Mouse (Mus musculus) midbrain, embryonic 14.5 days (tissue): Measurements from ENCODE around the gene Gm17521. TPM values are rescaled to one million over a fixed set of nuclear protein-coding genes. Genes with fewer than 3 reads are reported as not detected.
"Not testable (repeated sequence)": the region's sequence is repeated elsewhere in the genome, so short reads cannot be mapped to it uniquely, and the experiment has no call there.

Experiments used
- ATAC-seq: fragments of 200-750 bp; cut with Nextera tagmentation; 2 replicates; pipeline ENCODE4 v1.8.0; 2017; ENCODE audit warnings: moderate number of reproducible peaks, moderate library complexity; ENCODE audit not compliant: low FRiP score, low TSS enrichment
- DNase-seq: peaks from one replicate; pipeline ENCODE4 v3.0.0-alpha.2; 2015
- H3K27ac ChIP-seq: fragments of 300-500 bp; sonication (generic); replicated peaks from 2 replicates; pipeline ENCODE4 v1.5.1; 2014; ENCODE audit warnings: mild to moderate bottlenecking, low read depth, low read length, moderate library complexity
- H3K27me3 ChIP-seq: fragments of 300-500 bp; sonication (generic); 2 replicates; pipeline ENCODE4 v1.6.1; 2014; ENCODE audit warnings: low read length, control low read depth, mixed read lengths; ENCODE audit not compliant: control insufficient read depth, insufficient read depth
- H3K36me3 ChIP-seq: fragments of 300-500 bp; sonication (generic); 2 replicates; pipeline ENCODE4 v1.6.1; 2014; ENCODE audit warnings: low read length, control low read depth; ENCODE audit not compliant: control insufficient read depth, insufficient read depth
- H3K4me1 ChIP-seq: fragments of 300-500 bp; sonication (generic); 2 replicates; pipeline ENCODE4 v1.6.1; 2014; ENCODE audit warnings: mild to moderate bottlenecking, antibody characterized with exemption, low read length, control low read depth; ENCODE audit not compliant: control insufficient read depth, insufficient read depth
- H3K4me2 ChIP-seq: fragments of 300-500 bp; sonication (generic); 2 replicates; pipeline ENCODE4 v1.6.1; 2014; ENCODE audit warnings: mild to moderate bottlenecking, low read length, moderate library complexity
- H3K4me3 ChIP-seq: fragments of 300-500 bp; sonication (generic); replicated peaks from 2 replicates; pipeline ENCODE4 v1.5.1; 2014; ENCODE audit warnings: low read depth, low read length
- H3K9ac ChIP-seq: fragments of 300-500 bp; sonication (generic); replicated peaks from 2 replicates; pipeline ENCODE4 v1.6.1; 2014; ENCODE audit warnings: mild to moderate bottlenecking, low read length, moderate library complexity
- H3K9me3 ChIP-seq: fragments of 300-500 bp; sonication (generic); 2 replicates; pipeline ENCODE4 v1.6.1; 2016; ENCODE audit warnings: low read length, control low read depth, mixed read lengths; ENCODE audit not compliant: control insufficient read depth
- whole genome bisulfite sequencing: fragments of 180-500 bp; shearing (Covaris S2); extraction: QIAGEN DNeasy Blood & Tissue Kit; methylation state at CpG from one replicate; pipeline ENCODE4 v1.1.7; 2014; 5-methylcytosine and 5-hydroxymethylcytosine counted together
- polyA plus RNA-seq: library from polyadenylated mRNA; unstranded; fragments of >200 nt; fragmentation: Nextera tagmentation; extraction: Ambion mirVana; gene quantifications from 2 replicates; pipeline ENCODE4 v1.2.1, GENCODE M21; 2014

The Gm17521 gene
- not detected in 2 replicates for polyA plus RNA-seq

- not testable (repeated sequence) for H3K4me3 ChIP-seq
Observed at GRCm38 (mm10) chrX:123029569-123029968, at the start of gene Gm17521. Gene Gm17521, minus strand, starts transcription at chrX:123029669.

GRCm38 (mm10) chrX:123043956-123044355, 14.5 kb upstream of the Gm17521 start:
- no peaks in the 10 kb centered on the region for H3K9me3 ChIP-seq
- H3K4me1 ChIP-seq = no peaks in the 10 kb centered on the region
- H3K27ac ChIP-seq = no peak overlapping the region
- H3K4me3 ChIP-seq = no peak overlapping the region
- H3K4me2 ChIP-seq = no peak overlapping the region
- DNase-seq (no peak), ATAC-seq (no peak)
- no peaks in the 10 kb centered on the region for H3K27me3 ChIP-seq
- no peaks in the 10 kb centered on the region for H3K36me3 ChIP-seq
- no peak overlapping the region for H3K9ac ChIP-seq

More at GRCm38 (mm10) chrX:123029569-123029968, at the start of gene Gm17521:
- not testable (repeated sequence) for H3K27me3 ChIP-seq, H3K36me3 ChIP-seq, DNase-seq, ATAC-seq, H3K27ac ChIP-seq, H3K4me1 ChIP-seq, H3K9ac ChIP-seq, H3K4me2 ChIP-seq, H3K9me3 ChIP-seq
- WGBS = 65% methylated on average over 1 of the region's 1 CpGs

GRCm38 (mm10) chrX:123043516-123043915, 14.0 kb upstream of the Gm17521 start:
- WGBS = 70% methylated on average over 4 of the region's 4 CpGs

More at GRCm38 (mm10) chrX:123043516-123043915, 14.0 kb upstream of the Gm17521 start:
- Histone ChIP-seq H3K36me3 (no peaks in the 10 kb centered on the region), H3K4me3 (no peak overlapping the region), H3K9me3 (no peaks in the 10 kb centered on the region), H3K27me3 (no peaks in the 10 kb centered on the region), H3K27ac (no peak overlapping the region), H3K4me1 (no peaks in the 10 kb centered on the region), H3K9ac (no peak overlapping the region), H3K4me2 (no peak overlapping the region)
- no peak for ATAC-seq
- DNase-seq = no peak

Other genes with a start within 250 kb of the Gm17521 start
- gene Cldn34c1, start 73.8 kb upstream of the Gm17521 start, polyA plus RNA-seq = 40.4 and 41.9 TPM in 2 replicates
- gene Srsx, start 192.8 kb upstream of the Gm17521 start, polyA plus RNA-seq = not detected in 2 replicates
- not detected in 2 replicates for gene Gm17577, start 217.2 kb upstream of the Gm17521 start, polyA plus RNA-seq